Comparison of ENCODE assay signal across 8 mouse cellular contexts in genomic region chr5:52113851-52114731, GRCm38 (mm10).
DNase-seq lines count a peak whose midpoint lies in the region; ATAC-seq and TF ChIP-seq lines count a peak whose summit lies in the region.

No protein-coding gene starts in this region.

- ATAC-seq in frontal cortex, adult (ENCODE audit: low TSS enrichment): peak; percentile 17
- ATAC-seq in intestine, postnatal 0 days: no peak
- peak; percentile 21; the same call in 1 of the 2 replicates for ATAC-seq in limb, embryonic 13.5 days (ENCODE audit: low FRiP score, low read depth)
- ATAC-seq in granulocyte monocyte progenitor cell, adult 5-6 weeks (replicated peaks; ENCODE audit: poor library complexity, severe bottlenecking): no peak

- no peak overlapping the region for H3K27ac ChIP-seq in cerebellum, adult 2 months (ENCODE audit: insufficient read depth, low read length)
- no peak overlapping the region for H3K27ac ChIP-seq in intestine, postnatal 0 days (ENCODE audit: low read depth, low read length)
- no peak overlapping the region for H3K27ac ChIP-seq in limb, embryonic 13.5 days
- H3K27ac ChIP-seq in olfactory bulb, adult 2 months (ENCODE audit: insufficient read depth, low read depth, low read length): peak overlapping the region; percentile 59

- H3K9me3 ChIP-seq in intestine, postnatal 0 days (ENCODE audit: control insufficient read depth): no peaks in the 10 kb centered on the region
- H3K9me3 ChIP-seq in limb, embryonic 13.5 days: no peaks in the 10 kb centered on the region

- peaks cover 3% of the 10 kb centered on the region; the same call in 1 of the 2 replicates for H3K4me1 ChIP-seq in cerebellum, adult 2 months (ENCODE audit: control insufficient read depth, insufficient read depth, low read length)
- H3K4me1 ChIP-seq in intestine, postnatal 0 days (replicated peaks; ENCODE audit: control insufficient read depth, insufficient read depth, low read length): peaks cover 8% of the 10 kb centered on the region
- H3K4me1 ChIP-seq in limb, embryonic 13.5 days: peaks cover 38% of the 10 kb centered on the region
- peaks cover 5% of the 10 kb centered on the region for H3K4me1 ChIP-seq in olfactory bulb, adult 2 months (ENCODE audit: control insufficient read depth, insufficient read depth, low read length)

- peak overlapping the region; percentile 99 for H3K4me2 ChIP-seq in intestine, postnatal 0 days (replicated peaks; ENCODE audit: low read depth)
- H3K4me2 ChIP-seq in limb, embryonic 13.5 days (replicated peaks): peak overlapping the region; percentile 100

- peak overlapping the region; percentile 48 for H3K9ac ChIP-seq in intestine, postnatal 0 days (ENCODE audit: low read depth, low read length)
- peak overlapping the region; percentile 66 for H3K9ac ChIP-seq in limb, embryonic 13.5 days

- H3K4me3 ChIP-seq in cerebellum, adult 2 months (replicated peaks; ENCODE audit: insufficient read depth, low read depth, low read length): peak overlapping the region; percentile 64
- peak overlapping the region; percentile 76 for H3K4me3 ChIP-seq in intestine, postnatal 0 days (ENCODE audit: low read depth, low read length)
- peak overlapping the region; percentile 72 for H3K4me3 ChIP-seq in limb, embryonic 13.5 days
- H3K4me3 ChIP-seq in olfactory bulb, adult 2 months (ENCODE audit: insufficient read depth, low read depth, low read length): peak overlapping the region; percentile 87

- no peaks in the 10 kb centered on the region for H3K27me3 ChIP-seq in cerebellum, adult 2 months (ENCODE audit: control insufficient read depth, insufficient read depth, low read length)
- H3K27me3 ChIP-seq in intestine, postnatal 0 days (replicated peaks; ENCODE audit: control insufficient read depth, insufficient read depth, low read length): peaks cover 48% of the 10 kb centered on the region
- H3K27me3 ChIP-seq in limb, embryonic 13.5 days: peaks cover 80% of the 10 kb centered on the region

- WGBS in cerebellum, adult 2 months: under 1% methylated on average over 54 of the region's 54 CpGs
- under 1% methylated on average over 53 of the region's 54 CpGs for WGBS in intestine, postnatal 0 days
- WGBS in limb, embryonic 13.5 days: under 1% methylated on average over 53 of the region's 54 CpGs
- under 1% methylated on average over 54 of the region's 54 CpGs for WGBS in olfactory bulb, adult 2 months

- H3K36me3 ChIP-seq in intestine, postnatal 0 days (ENCODE audit: control insufficient read depth, insufficient read depth): no peaks in the 10 kb centered on the region
- H3K36me3 ChIP-seq in limb, embryonic 13.5 days: no peaks in the 10 kb centered on the region

- no peak for TF ChIP-seq POLR2A in cerebellum, adult 2 months (IDR thresholded peaks at IDR 0.05; ENCODE audit: borderline replicate concordance, insufficient read depth, low read length)
- TF ChIP-seq POLR2A in olfactory bulb, adult 2 months (IDR thresholded peaks at IDR 0.05; ENCODE audit: insufficient read depth, low read depth, low read length): no peak

- DNase-seq in left cerebral cortex, adult 18-20 months (ENCODE audit: low spot score in 2 of 2): peak; percentile 48 to 66
- no peak for DNase-seq in left cerebral cortex, adult 11 months (ENCODE audit: low spot score)
- peak; percentile 63 to 66 for DNase-seq in cerebellum, adult 2 months

- no peak for TF ChIP-seq CTCF in cerebellum, adult 2 months (IDR thresholded peaks at IDR 0.05; ENCODE audit: borderline replicate concordance, insufficient read depth, low read depth, low read length)
- TF ChIP-seq CTCF in intestine, postnatal 0 days (IDR thresholded peaks at IDR 0.05; ENCODE audit: low read depth): no peak
- no peak for TF ChIP-seq CTCF in olfactory bulb, adult 2 months (IDR thresholded peaks at IDR 0.05; ENCODE audit: insufficient read depth, low read depth, low read length)

Comparison
In these comparisons a context has a peak if more than half of its experiments do, and no peak if none do; other contexts are left out.
1. ATAC-seq: peak in frontal cortex, adult (single experiment) and limb, embryonic 13.5 days (single experiment); none in intestine, postnatal 0 days (single experiment) and granulocyte monocyte progenitor cell, adult 5-6 weeks (single experiment).
2. Peak in every context shown above with its lines, with median percentiles within 50 percentile points of each other: H3K4me3 ChIP-seq.